ENCODE assay signal across 14 mouse cellular contexts in the genomic region with DNA sequence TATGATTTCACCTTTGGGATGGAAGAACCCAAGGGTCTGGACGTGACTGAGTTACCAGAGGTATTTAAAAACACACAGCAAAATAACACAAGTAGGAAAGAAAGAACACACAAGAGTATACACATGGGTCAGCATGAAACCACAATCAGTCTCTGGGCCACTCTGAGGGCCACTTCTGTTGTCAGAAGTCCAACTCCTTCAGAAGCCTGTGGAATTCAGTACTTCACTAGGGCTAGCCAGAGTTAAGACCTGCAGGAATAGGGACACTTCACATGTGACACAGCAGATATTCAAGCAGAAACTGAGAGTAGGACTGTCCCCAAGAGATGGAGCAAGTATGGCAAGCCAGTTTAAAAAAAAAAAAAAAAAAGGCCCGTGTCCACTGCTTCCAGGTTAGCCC.
"Had no signal": no experiment of that assay in that cellular context is flagged by ENCODE, and none has a peak within 500 bp of the region (broad histone marks: within the 10 kb centered on the region; RNA-seq: fewer than 3 reads in every experiment).

No protein-coding gene starts in this region.

- ATAC-seq: intestine, postnatal 0 days; midbrain, embryonic 16.5 days had no signal

- H3K9me3 ChIP-seq: hindbrain, embryonic 15.5 days; liver, embryonic 13.5 days; midbrain, embryonic 12.5 days; neural tube, embryonic 13.5 days had no signal

- H3K4me1 ChIP-seq: liver, embryonic 13.5 days; midbrain, embryonic 12.5 days had no signal

- DNase-seq: kidney, adult 2 months; kidney, postnatal 25 days; liver, embryonic 13.5 days; retina, postnatal 1 day; right cerebral cortex, postnatal 4 days; thymus, postnatal 25 days had no signal

- H3K36me3 ChIP-seq: hindbrain, embryonic 15.5 days; liver, embryonic 13.5 days; neural tube, embryonic 13.5 days had no signal

- H3K4me2 ChIP-seq: hindbrain, embryonic 15.5 days; liver, embryonic 13.5 days; midbrain, embryonic 12.5 days; neural tube, embryonic 13.5 days had no signal

- H3K27me3 ChIP-seq: hindbrain, embryonic 15.5 days; liver, embryonic 13.5 days; midbrain, embryonic 12.5 days; neural tube, embryonic 13.5 days had no signal

- H3K4me3 ChIP-seq: hindbrain, embryonic 15.5 days; liver, embryonic 13.5 days; midbrain, embryonic 12.5 days; myocyte; neural tube, embryonic 13.5 days had no signal

- H3K27ac ChIP-seq: hindbrain, embryonic 15.5 days; kidney, postnatal 0 days; liver, embryonic 13.5 days; macrophage; midbrain, embryonic 12.5 days; neural tube, embryonic 13.5 days had no signal

- H3K9ac ChIP-seq: hindbrain, embryonic 15.5 days; liver, embryonic 13.5 days; midbrain, embryonic 12.5 days; neural tube, embryonic 13.5 days had no signal
